Mouse (Mus musculus): ENCODE results near the gene Ube2f. TPM values are rescaled to one million over a fixed set of nuclear protein-coding genes. Genes with fewer than 3 reads are reported as not detected.
A peak's percentile ranks its signal among the peaks of the same experiment; 100 is the strongest.

Gene Ube2f
- polyA plus RNA-seq, 1 experiment: 86.4 TPM

- H3K4me3 ChIP-seq (ENCODE audit: insufficient read depth, low read length): peak overlapping the region; percentile 43
- no peak for TF ChIP-seq CTCF (IDR thresholded peaks at IDR 0.05; ENCODE audit: low read depth, low read length)
- TF ChIP-seq POLR2A (IDR thresholded peaks at IDR 0.05; ENCODE audit: borderline replicate concordance, low read depth, low read length): no peak
- no peak overlapping the region for H3K27ac ChIP-seq (ENCODE audit: insufficient read depth, low read depth, low read length)
- H3K4me1 ChIP-seq (ENCODE audit: control insufficient read depth, insufficient read depth, low read length): no peaks in the 10 kb centered on the region
Observed at GRCm38 (mm10) chr1:91325488-91326042, 75.5 kb downstream of the Ube2f start.

GRCm38 (mm10) chr1:91332102-91332501 is 82.0 kb downstream of the Ube2f start:
- no peaks in the 10 kb centered on the region for H3K4me1 ChIP-seq (ENCODE audit: control insufficient read depth, insufficient read depth, low read length)
- TF ChIP-seq POLR2A (IDR thresholded peaks at IDR 0.05; ENCODE audit: borderline replicate concordance, low read depth, low read length) (no peak), CTCF (IDR thresholded peaks at IDR 0.05; ENCODE audit: low read depth, low read length) (no peak)

GRCm38 (mm10) chr1:91333582-91333981 is 83.5 kb downstream of the Ube2f start:
- no peak overlapping the region for H3K27ac ChIP-seq (ENCODE audit: insufficient read depth, low read depth, low read length)
- TF ChIP-seq POLR2A (IDR thresholded peaks at IDR 0.05; ENCODE audit: borderline replicate concordance, low read depth, low read length) (no peak), CTCF (IDR thresholded peaks at IDR 0.05; ENCODE audit: low read depth, low read length) (no peak)
- H3K4me3 ChIP-seq (ENCODE audit: insufficient read depth, low read length): no peak overlapping the region
- no peaks in the 10 kb centered on the region for H3K4me1 ChIP-seq (ENCODE audit: control insufficient read depth, insufficient read depth, low read length)

More at GRCm38 (mm10) chr1:91332102-91332501, 82.0 kb downstream of the Ube2f start:
- Histone ChIP-seq H3K27ac (ENCODE audit: insufficient read depth, low read depth, low read length) (no peak overlapping the region), H3K4me3 (ENCODE audit: insufficient read depth, low read length) (no peak overlapping the region)

- TF ChIP-seq CTCF (IDR thresholded peaks at IDR 0.05; ENCODE audit: low read depth, low read length) (no peak), POLR2A (IDR thresholded peaks at IDR 0.05; ENCODE audit: borderline replicate concordance, low read depth, low read length) (no peak)
- H3K4me3 ChIP-seq (ENCODE audit: insufficient read depth, low read length): no peak overlapping the region
- no peaks in the 10 kb centered on the region for H3K4me1 ChIP-seq (ENCODE audit: control insufficient read depth, insufficient read depth, low read length)
- no peak overlapping the region for H3K27ac ChIP-seq (ENCODE audit: insufficient read depth, low read depth, low read length)
Observed at GRCm38 (mm10) chr1:91337355-91337754, 87.3 kb downstream of the Ube2f start.

Other genes with a start within 250 kb of the Ube2f start
- 0.97 and 1.2 TPM in 2 replicates for gene Rbm44, start 105.2 kb upstream of the Ube2f start, polyA plus RNA-seq (2012; ENCODE audit: insufficient read depth, insufficient read length, missing spikeins)
- 10.8 and 12.7 TPM in 2 replicates for gene Ramp1, start 70.5 kb upstream of the Ube2f start, polyA plus RNA-seq (2012; ENCODE audit: insufficient read depth, insufficient read length, missing spikeins)
- 19.2 and 22.6 TPM in 2 replicates for gene Scly, start 48.0 kb downstream of the Ube2f start, polyA plus RNA-seq (2012; ENCODE audit: insufficient read depth, insufficient read length, missing spikeins)
- gene Espnl, start 71.8 kb downstream of the Ube2f start, polyA plus RNA-seq (2012; ENCODE audit: insufficient read depth, insufficient read length, missing spikeins): not detected in 2 replicates
- not detected in 2 replicates for gene Klhl30, start 100.7 kb downstream of the Ube2f start, polyA plus RNA-seq (2012; ENCODE audit: insufficient read depth, insufficient read length, missing spikeins)
- gene Erfe, start 116.1 kb downstream of the Ube2f start, polyA plus RNA-seq (2012; ENCODE audit: insufficient read depth, insufficient read length, missing spikeins): not detected in 2 replicates
- gene Ilkap, start 148.5 kb downstream of the Ube2f start, polyA plus RNA-seq (2012; ENCODE audit: insufficient read depth, insufficient read length, missing spikeins): 50.3 and 61.1 TPM in 2 replicates
- gene Hes6, start 163.7 kb downstream of the Ube2f start, polyA plus RNA-seq (2012; ENCODE audit: insufficient read depth, insufficient read length, missing spikeins): 25.3 and 28.7 TPM in 2 replicates
- gene Per2, start 209.0 kb downstream of the Ube2f start, polyA plus RNA-seq (2012; ENCODE audit: insufficient read depth, insufficient read length, missing spikeins): 2.3 and 4.9 TPM in 2 replicates
- 6.9 and 7.0 TPM in 2 replicates for gene Traf3ip1, start 244.3 kb downstream of the Ube2f start, polyA plus RNA-seq (2012; ENCODE audit: insufficient read depth, insufficient read length, missing spikeins)

All from bone marrow macrophage, adult 2 months (primary cell).